Mouse (Mus musculus) left cerebral cortex, postnatal 14 days (tissue): ENCODE results near the gene Olfr110. TPM values are rescaled to one million over a fixed set of nuclear protein-coding genes. Genes with fewer than 3 reads are reported as not detected.
A peak's percentile ranks its signal among the peaks of the same experiment; 100 is the strongest.
"Not testable (repeated sequence)": the region's sequence is repeated elsewhere in the genome, so short reads cannot be mapped to it uniquely, and the experiment has no call there.

Source experiments
- DNase-seq, 2 experiments: peaks; one replicate each; pipeline ENCODE4 v3.0.0; 2021 to 2022; ENCODE audit warnings: low spot score in 2 of 2, mixed read lengths in 1 of 2
- intact Hi-C: fragments of 180-260 bp; cut with DNase I; formaldehyde crosslinking; loops from one replicate; pipeline ENCODE4 v1.15.1; 2025
- long read RNA-seq, 2 experiments: library from polyadenylated mRNA; stranded (forward); transcript quantifications; one replicate each; pipeline ENCODE4 v2.0.0; 2021
- total RNA-seq, 2 experiments: library from RNA; stranded (reverse); gene quantifications; 2 replicates each; pipeline ENCODE4 v1.2.3; 2021

Olfr110 gene
- total RNA-seq = not detected
- long read RNA-seq, experiment 1 = 0 reads
- long read RNA-seq, experiment 2 = 0 reads

DNA sequence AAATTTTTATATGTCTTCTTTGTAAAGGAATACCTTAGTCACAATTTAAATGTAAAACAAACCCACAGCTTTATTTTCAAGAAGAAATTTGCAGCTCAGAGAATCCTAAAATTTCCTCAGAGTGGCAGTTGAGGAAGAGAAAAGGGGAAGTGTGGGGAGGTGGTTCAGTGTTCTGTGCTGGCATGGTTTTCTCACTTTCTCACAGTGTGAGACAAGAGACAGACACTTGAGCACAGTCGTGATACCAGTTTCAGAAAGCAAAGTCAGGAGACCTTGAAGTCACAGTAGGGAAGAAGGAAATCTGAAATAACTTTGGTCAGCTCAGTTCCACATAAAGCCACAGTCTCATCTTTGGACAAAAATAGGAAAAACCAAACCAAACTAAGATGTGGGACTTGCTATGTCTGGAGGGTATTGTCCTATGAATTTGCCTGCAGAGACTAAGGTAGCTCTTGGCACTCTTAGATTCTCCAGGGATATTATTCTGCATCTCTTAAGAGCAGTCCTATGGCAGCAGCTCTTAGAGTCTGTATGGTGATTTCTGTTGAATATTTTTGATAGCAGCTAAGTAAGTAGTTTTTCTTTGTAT is at the start of gene Olfr110:
Olfr110 (plus strand) TSS at position 539 of the 589 bp plus-strand sequence.
- peak; percentile 3 to 11 for DNase-seq
- intact Hi-C loops = no loop called here

DNA sequence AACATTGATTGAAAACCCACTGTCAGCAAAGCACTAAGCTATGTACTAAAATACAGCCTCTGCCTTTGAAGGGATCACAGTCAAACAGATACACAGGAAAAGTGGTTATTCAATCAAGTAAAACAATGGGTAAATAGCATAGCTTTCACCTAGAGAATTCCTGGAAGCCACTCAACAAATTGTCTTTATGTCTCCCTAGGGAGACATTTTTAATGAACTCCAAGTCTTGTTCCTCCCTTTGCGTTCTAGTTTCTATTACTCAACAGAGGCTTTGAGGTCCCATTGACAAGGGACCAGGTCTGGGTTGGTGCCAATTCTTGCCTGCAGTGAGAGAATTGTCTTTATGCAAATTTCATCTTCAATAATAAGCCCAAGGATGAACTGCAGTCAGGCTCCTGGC is 47.1 kb upstream of the Olfr110 start, which contains the start of gene Olfr108:
Olfr108 (plus strand) TSS at position 301 of the 400 bp plus-strand sequence.
- DNase-seq = no peak
- intact Hi-C loops = no loop called here

DNA sequence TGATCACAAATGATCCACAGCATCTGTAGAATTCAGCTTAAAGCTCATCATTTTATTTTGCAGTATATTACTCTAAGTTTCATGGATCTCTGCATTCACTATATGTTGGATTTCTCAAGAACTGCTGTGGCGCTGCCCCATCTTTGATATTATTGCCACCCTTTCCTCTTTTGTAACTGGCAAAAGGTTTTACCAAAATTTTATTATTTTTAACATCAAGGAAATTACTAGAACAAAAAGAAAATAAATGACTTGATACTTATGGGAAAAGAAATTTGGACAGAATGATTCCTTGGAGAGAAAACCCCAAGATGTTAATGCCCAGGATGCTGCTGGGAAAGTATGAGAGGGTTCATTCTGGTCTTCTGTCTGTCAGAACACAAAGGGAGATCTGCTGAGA is 33.7 kb upstream of the Olfr110 start, which contains the start of gene Olfr109:
Olfr109 (plus strand) TSS at position 301 of the 400 bp plus-strand sequence.
- DNase-seq = no peak
- intact Hi-C loops = no loop called here

DNA sequence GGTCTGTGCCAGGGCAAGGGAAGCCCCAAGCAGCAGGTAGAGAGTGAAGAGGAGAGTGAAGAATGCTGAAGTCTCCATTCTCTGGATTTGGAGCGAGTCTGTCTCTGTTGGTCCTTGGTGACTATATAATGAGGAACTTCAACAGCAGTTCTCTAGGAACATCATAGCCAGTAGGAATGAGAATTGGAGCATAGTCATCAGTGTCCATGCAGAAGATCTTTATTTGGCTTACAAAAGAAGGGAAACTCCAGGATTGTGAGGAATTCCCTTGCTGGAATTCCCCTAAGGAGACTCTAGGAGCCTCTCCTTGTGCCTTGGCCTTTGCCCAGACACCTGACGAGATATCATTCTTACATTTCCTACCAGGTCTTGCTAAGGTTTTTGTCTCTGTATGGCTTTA is 8.8 kb upstream of the Olfr110 start, which contains the start of gene H2-M2:
H2-M2 (minus strand) TSS at position 101 of the 400 bp plus-strand sequence.
- intact Hi-C loops = no loop called here
- no peak for DNase-seq

DNA sequence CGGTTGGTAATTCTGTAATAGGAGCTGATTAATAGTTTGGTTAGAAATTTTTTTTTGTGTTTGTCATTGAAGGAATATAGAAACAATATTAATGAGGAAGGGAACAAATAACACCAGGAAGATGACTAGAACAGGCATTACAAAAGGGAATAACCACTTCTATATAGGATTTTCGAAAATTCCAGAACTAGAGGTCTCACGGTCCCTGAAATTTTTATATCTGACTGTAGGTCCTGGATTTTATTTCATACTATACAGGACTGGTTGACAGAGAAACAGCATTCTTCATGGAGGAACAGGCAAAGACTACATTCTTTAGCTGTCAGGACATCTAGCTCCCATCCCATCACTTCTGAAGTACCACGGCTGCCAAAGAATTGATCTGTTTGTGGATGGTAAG is 15.5 kb downstream of the Olfr110 start, which contains the start of gene Olfr111:
Olfr111 (plus strand) TSS at position 301 of the 400 bp plus-strand sequence.
- intact Hi-C loops = no loop called here
- no peak for DNase-seq

DNA sequence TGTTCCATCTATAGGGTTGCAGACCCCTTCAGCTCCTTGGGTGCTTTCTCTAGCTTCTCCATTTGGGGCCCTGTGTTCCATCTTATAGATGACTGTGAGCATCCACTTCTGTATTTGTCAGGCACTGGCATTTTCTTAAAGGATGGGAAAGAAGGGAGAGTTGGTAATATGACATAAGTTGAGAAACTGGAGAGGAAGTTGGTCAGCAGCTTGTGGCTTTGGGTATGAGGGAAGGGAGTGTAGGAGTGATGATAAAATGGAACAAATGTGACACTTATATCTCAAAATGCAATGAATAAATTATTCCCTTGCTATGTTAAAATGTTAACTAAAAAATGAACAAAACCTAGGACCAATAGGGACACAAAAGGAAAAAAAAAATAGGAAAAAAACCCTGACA is 32.3 kb downstream of the Olfr110 start:
- DNase-seq, intact Hi-C loops: not testable (repeated sequence)

DNA sequence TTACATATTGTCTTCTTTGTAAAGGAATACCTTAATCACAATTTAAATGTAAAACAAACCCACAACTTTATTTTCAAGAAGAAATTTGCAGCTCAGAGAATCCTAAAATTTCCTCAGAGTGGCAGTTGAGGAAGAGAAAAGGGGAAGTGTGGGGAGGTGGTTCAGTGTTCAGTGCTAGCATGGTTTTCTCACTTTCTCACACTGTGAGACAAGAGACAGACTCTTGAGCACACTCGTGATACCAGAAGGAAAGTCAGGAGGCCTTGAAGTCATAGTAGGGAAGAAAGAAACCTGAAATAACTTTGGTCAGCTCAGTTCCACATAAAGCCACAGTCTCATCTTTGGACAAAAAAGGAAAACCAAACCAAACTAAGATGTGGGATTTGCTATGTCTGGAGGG is 33.2 kb downstream of the Olfr110 start:
- DNase-seq = peak in 1 of 2 experiments; percentile 1
- intact Hi-C loops = not testable (repeated sequence)

DNA sequence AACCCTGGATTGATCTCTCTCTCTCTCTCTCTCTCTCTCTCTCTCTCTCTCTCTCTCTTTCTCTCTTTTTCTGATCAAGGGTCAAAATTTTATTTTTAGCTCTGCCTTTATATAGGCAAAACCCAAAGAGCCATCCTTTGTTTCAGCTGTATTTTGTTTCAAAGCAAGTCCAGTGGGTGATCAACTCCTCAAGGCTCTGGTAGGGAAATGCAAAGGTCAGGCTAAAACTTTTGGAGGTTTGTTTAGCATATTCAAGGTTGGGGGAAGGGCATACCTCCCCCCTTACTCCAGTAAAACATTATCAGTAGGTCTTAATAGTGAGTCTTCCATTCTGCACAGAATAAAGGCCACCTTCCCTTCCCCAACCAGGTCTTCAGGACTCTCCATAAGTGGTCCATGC is 42.9 kb downstream of the Olfr110 start:
- intact Hi-C loops = no loop called here

DNA sequence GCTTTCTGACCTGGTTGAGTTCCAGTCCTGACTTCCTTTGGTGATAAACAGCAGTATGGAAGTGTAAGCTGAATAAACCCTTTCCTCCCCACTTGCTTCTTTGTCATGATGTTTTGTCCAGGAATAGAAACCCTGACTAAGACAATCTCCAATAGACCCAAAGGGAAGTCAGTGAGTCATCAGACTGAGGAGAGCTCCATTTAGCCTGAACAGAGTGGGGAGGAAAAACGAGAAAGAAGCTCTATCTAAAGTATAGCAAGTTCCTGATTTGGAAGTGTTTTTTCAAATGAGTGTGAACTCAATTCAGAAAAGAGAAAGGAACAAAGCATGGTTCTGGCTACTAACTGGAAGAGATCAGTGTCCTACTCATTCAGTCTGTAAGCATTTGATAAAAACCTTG is 46.1 kb downstream of the Olfr110 start:
- DNase-seq = peak in 1 of 2 experiments; percentile 16
- intact Hi-C loops = not testable (repeated sequence)

More for the DNA sequence above, 42.9 kb downstream of the Olfr110 start:
- DNase-seq = no peak

DNA sequence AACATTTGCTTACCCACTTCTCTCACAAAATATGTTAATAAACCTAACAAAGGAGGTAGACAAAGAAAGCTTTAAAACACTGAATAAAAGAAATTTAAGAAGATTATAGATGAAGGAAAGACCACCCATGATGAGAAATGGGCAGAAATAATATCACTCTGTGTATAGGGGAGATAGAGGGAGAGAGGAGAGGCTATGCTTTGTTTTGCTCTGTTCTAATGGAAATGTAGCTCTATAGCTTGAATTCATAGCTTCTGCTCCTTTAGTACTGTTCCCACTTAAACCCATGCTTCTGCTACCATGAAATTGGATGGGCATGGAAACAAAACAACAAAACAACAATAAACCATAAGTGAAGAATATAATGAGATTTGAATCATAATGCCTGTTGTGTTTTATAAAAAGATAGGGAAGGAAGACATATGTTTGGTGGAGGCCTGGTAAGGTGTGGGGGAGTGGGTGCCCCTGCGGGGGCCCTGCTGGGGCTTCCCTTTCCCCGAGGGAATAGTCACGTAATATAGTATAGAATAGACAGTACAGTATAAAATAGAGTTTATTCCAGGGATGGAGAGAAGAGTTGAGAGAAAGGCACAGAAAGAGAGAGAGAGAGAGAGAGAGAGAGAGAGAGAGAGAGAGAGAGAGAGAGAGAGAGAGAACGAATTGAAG is 49.3 kb downstream of the Olfr110 start:
- DNase-seq = no peak
- intact Hi-C loops = no loop called here

DNA sequence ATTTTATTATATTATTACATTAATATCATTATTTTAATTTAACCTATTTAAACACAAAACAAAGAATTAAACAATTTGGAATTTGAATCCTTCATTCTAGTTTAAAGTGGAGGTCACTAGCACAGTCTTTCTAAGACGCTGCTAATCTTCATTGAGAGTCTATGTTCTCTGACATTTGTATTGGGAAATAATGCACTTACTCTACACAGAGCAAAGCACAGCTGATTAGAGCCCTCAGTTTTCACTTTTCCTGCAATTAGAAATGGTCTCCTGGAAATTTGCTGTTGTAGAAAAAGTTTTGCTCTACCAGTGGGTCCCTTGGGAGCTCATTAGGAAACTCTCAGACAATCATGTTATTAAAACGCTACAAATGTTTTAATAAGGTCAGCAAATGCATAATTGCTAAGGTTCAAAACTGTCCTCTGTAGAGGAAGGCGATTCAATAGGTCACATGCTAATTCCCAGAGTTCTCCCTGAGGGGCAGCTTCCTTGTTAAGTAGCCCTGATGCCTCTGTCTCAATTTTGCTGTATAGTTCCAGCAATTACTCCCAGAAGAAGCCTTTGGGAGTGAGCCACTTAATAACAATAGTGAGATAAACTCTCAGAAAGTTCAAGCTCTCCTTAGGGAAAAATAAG is 51.6 kb downstream of the Olfr110 start:
- intact Hi-C loops = no loop called here
- no peak for DNase-seq

Other genes starting within 250 kb of the Olfr110 start
- not detected for gene Olfr98, start 228.7 kb upstream of the Olfr110 start, total RNA-seq
- 1 to 10 TPM; 2.7 to 4.1 TPM for gene H2-M3, start 222.2 kb upstream of the Olfr110 start, total RNA-seq
- not detected for gene Olfr99, start 209.0 kb upstream of the Olfr110 start, total RNA-seq
- not detected for gene Olfr101, start 188.2 kb upstream of the Olfr110 start, total RNA-seq
- not detected for gene Olfr102, start 175.4 kb upstream of the Olfr110 start, total RNA-seq
- not detected for gene Olfr103, start 152.8 kb upstream of the Olfr110 start, total RNA-seq
- gene Olfr104-ps, start 132.9 kb upstream of the Olfr110 start, total RNA-seq = not detected
- gene Olfr105-ps, start 113.4 kb upstream of the Olfr110 start, total RNA-seq = not detected
- gene Olfr106-ps, start 102.1 kb upstream of the Olfr110 start, total RNA-seq = not detected
- not detected for gene Olfr107, start 93.2 kb upstream of the Olfr110 start, total RNA-seq
- not detected for gene Olfr108, start 47.0 kb upstream of the Olfr110 start, total RNA-seq
- not detected for gene Olfr109, start 33.6 kb upstream of the Olfr110 start, total RNA-seq
- not detected for gene H2-M2, start 8.9 kb upstream of the Olfr110 start, total RNA-seq
- gene Olfr111, start 15.6 kb downstream of the Olfr110 start, total RNA-seq = not detected
- not detected for gene Olfr112, start 77.0 kb downstream of the Olfr110 start, total RNA-seq
- gene Olfr113, start 85.2 kb downstream of the Olfr110 start, total RNA-seq = not detected
- gene Olfr114, start 100.3 kb downstream of the Olfr110 start, total RNA-seq = not detected
- not detected for gene Olfr115, start 134.6 kb downstream of the Olfr110 start, total RNA-seq
- not detected for gene Olfr116, start 134.7 kb downstream of the Olfr110 start, total RNA-seq
- gene Olfr117, start 171.3 kb downstream of the Olfr110 start, total RNA-seq = not detected
- gene Olfr118, start 174.5 kb downstream of the Olfr110 start, total RNA-seq = not detected
- not detected for gene Olfr119, start 204.1 kb downstream of the Olfr110 start, total RNA-seq
- gene Olfr120, start 229.3 kb downstream of the Olfr110 start, total RNA-seq = not detected